Mouse (Mus musculus) adrenal gland, adult 8-10 months (tissue): Measurements from ENCODE around the gene Tpcn2. TPM values are rescaled to one million over a fixed set of nuclear protein-coding genes. Genes with fewer than 3 reads are reported as not detected.
A peak's percentile ranks its signal among the peaks of the same experiment; 100 is the strongest.

Experiments used
- DNase-seq: peaks from one replicate; pipeline ENCODE4 v3.0.0; 2022
- total RNA-seq, 4 experiments: library from RNA; stranded (reverse); gene quantifications; 2 replicates each; pipeline ENCODE4 v1.2.4; 2022

Gene Tpcn2
- total RNA-seq, 4 experiments from 2014 or later: 8.0 to 34.6 (median 21.0) TPM

- no peak for DNase-seq
Observed at GRCm38 (mm10) chr7:145299562-145300320, 15.9 kb upstream of the Tpcn2 start.

- DNase-seq: no peak
Observed at GRCm38 (mm10) chr7:145298666-145299490, 15.1 kb upstream of the Tpcn2 start.

- no peak for DNase-seq
Observed at GRCm38 (mm10) chr7:145293859-145294258, 10.0 kb upstream of the Tpcn2 start.

- DNase-seq: no peak
Observed at GRCm38 (mm10) chr7:145292726-145293125, 8.9 kb upstream of the Tpcn2 start.

GRCm38 (mm10) chr7:145291847-145292246, 8.0 kb upstream of the Tpcn2 start:
- no peak for DNase-seq

- DNase-seq: no peak
Observed at GRCm38 (mm10) chr7:145289302-145289701, 5.5 kb upstream of the Tpcn2 start.

- DNase-seq: no peak
Observed at GRCm38 (mm10) chr7:145287410-145287809, 3.6 kb upstream of the Tpcn2 start.

GRCm38 (mm10) chr7:145285476-145285875, 1.7 kb upstream of the Tpcn2 start:
- DNase-seq: no peak

GRCm38 (mm10) chr7:145284293-145284692, 482 bp upstream of the Tpcn2 start:
- no peak for DNase-seq

GRCm38 (mm10) chr7:145283041-145283440, 770 bp downstream of the Tpcn2 start:
- DNase-seq: no peak

- no peak for DNase-seq
Observed at GRCm38 (mm10) chr7:145281396-145281795, 2.4 kb downstream of the Tpcn2 start.

- no peak for DNase-seq
Observed at GRCm38 (mm10) chr7:145275488-145275887, 8.3 kb downstream of the Tpcn2 start.

- no peak for DNase-seq
Observed at GRCm38 (mm10) chr7:145270955-145271354, 12.9 kb downstream of the Tpcn2 start.

- DNase-seq: no peak
Observed at GRCm38 (mm10) chr7:145268890-145269289, 14.9 kb downstream of the Tpcn2 start.

- no peak for DNase-seq
Observed at GRCm38 (mm10) chr7:145266011-145266410, 17.8 kb downstream of the Tpcn2 start.

- no peak for DNase-seq
Observed at GRCm38 (mm10) chr7:145264202-145264601, 19.6 kb downstream of the Tpcn2 start.

GRCm38 (mm10) chr7:145256092-145256491, 27.7 kb downstream of the Tpcn2 start:
- DNase-seq: no peak

GRCm38 (mm10) chr7:145253986-145254630, 29.7 kb downstream of the Tpcn2 start:
- DNase-seq: no peak

- DNase-seq: peak; percentile 49
Observed at GRCm38 (mm10) chr7:145252715-145253476, 30.9 kb downstream of the Tpcn2 start.

- DNase-seq: no peak
Observed at GRCm38 (mm10) chr7:145250225-145250624, 33.6 kb downstream of the Tpcn2 start.

GRCm38 (mm10) chr7:145248911-145249310, 34.9 kb downstream of the Tpcn2 start:
- DNase-seq: no peak
